Mouse (Mus musculus): ENCODE data around the gene Serpinb6b.

- TF ChIP-seq CTCF (IDR thresholded peaks at IDR 0.05; ENCODE audit: low read depth, low read length) (no peak), POLR2A (IDR thresholded peaks at IDR 0.05; ENCODE audit: borderline replicate concordance, low read depth, low read length) (no peak)
These were observed 62.2 kb downstream of the Serpinb6b start, which contains the start of gene Serpinb9b for GRCm38 (mm10) chr13:33027244-33027643.
